Mouse (Mus musculus) lung, embryonic 15.5 days (tissue): ENCODE results near the gene Pakap. TPM values are rescaled to one million over a fixed set of nuclear protein-coding genes. Genes with fewer than 3 reads are reported as not detected.

Experiments
- ATAC-seq: fragments of 200-750 bp; cut with Nextera tagmentation; 2 replicates; pipeline ENCODE4 v1.8.0; 2017; ENCODE audit warnings: moderate number of reproducible peaks, borderline replicate concordance; ENCODE audit not compliant: low FRiP score, low TSS enrichment; ENCODE audit errors: extremely low read depth
- H3K27ac ChIP-seq: fragments of 300-500 bp; sonication (generic); 2 replicates; pipeline ENCODE4 v1.5.1; 2015; ENCODE audit warnings: moderate library complexity, mild to moderate bottlenecking, inconsistent platforms
- H3K27me3 ChIP-seq: fragments of 300-500 bp; sonication (generic); 2 replicates; pipeline ENCODE4 v1.6.1; 2015; ENCODE audit warnings: inconsistent platforms
- H3K36me3 ChIP-seq: fragments of 300-500 bp; sonication (generic); 2 replicates; pipeline ENCODE4 v1.6.1; 2015; ENCODE audit warnings: inconsistent platforms
- H3K4me1 ChIP-seq: fragments of 300-500 bp; sonication (generic); 2 replicates; pipeline ENCODE4 v1.6.1; 2015; ENCODE audit warnings: inconsistent platforms
- H3K4me2 ChIP-seq: fragments of 300-500 bp; sonication (generic); 2 replicates; pipeline ENCODE4 v1.6.1; 2015; ENCODE audit warnings: inconsistent platforms, mild to moderate bottlenecking, moderate library complexity
- H3K4me3 ChIP-seq: fragments of 300-500 bp; sonication (generic); 2 replicates; pipeline ENCODE4 v1.5.1; 2015; ENCODE audit warnings: mild to moderate bottlenecking, inconsistent platforms
- H3K9ac ChIP-seq: fragments of 300-500 bp; sonication (generic); 2 replicates; pipeline ENCODE4 v1.6.1; 2015; ENCODE audit warnings: inconsistent platforms
- H3K9me3 ChIP-seq: fragments of 300-500 bp; sonication (generic); 2 replicates; pipeline ENCODE4 v1.6.1; 2016; ENCODE audit warnings: inconsistent platforms
- WGBS: fragments of 180-500 bp; shearing (Covaris S2); methylation state at CpG from one replicate; pipeline ENCODE4 v1.1.7; 2015; 5-methylcytosine and 5-hydroxymethylcytosine counted together
- polyA plus RNA-seq: library from polyadenylated mRNA; unstranded; fragments of >200 nt; fragmentation: Nextera tagmentation; extraction: Ambion mirVana; gene quantifications from 2 replicates; pipeline ENCODE4 v1.2.1, GENCODE M21; 2015

The Pakap gene
- polyA plus RNA-seq, 1 experiment from 2014 or later, result 47.7 TPM

GRCm38 (mm10) chr4:57681511-57681910, 113.5 kb downstream of the Pakap start:
- H3K27me3 ChIP-seq, result no peaks in the 10 kb centered on the region
- no peak for ATAC-seq
- H3K4me2 ChIP-seq, result no peak overlapping the region
- 62% methylated on average over 12 of the region's 12 CpGs for WGBS
- no peaks in the 10 kb centered on the region for H3K9me3 ChIP-seq
- H3K27ac ChIP-seq, result no peak overlapping the region
- H3K4me1 ChIP-seq, result peaks cover 6% of the 10 kb centered on the region; the same call in 1 of the 2 replicates
- no peaks in the 10 kb centered on the region for H3K36me3 ChIP-seq
- H3K4me3 ChIP-seq, result no peak overlapping the region
- no peak overlapping the region for H3K9ac ChIP-seq

- WGBS, result 86% methylated on average over 2 of the region's 2 CpGs
- no peak for ATAC-seq
- Histone ChIP-seq H3K4me1 (peaks cover 6% of the 10 kb centered on the region; the same call in 1 of the 2 replicates), H3K27me3 (no peaks in the 10 kb centered on the region), H3K4me3 (no peak overlapping the region), H3K36me3 (no peaks in the 10 kb centered on the region), H3K9me3 (no peaks in the 10 kb centered on the region), H3K4me2 (no peak overlapping the region), H3K27ac (no peak overlapping the region), H3K9ac (no peak overlapping the region)
Measured at GRCm38 (mm10) chr4:57682341-57682740, 114.4 kb downstream of the Pakap start.

- no peak for ATAC-seq
- peaks cover 6% of the 10 kb centered on the region; the same call in 1 of the 2 replicates for H3K4me1 ChIP-seq
- H3K36me3 ChIP-seq, result no peaks in the 10 kb centered on the region
- H3K4me2 ChIP-seq, result no peak overlapping the region
- H3K4me3 ChIP-seq, result no peak overlapping the region
- no peak overlapping the region for H3K27ac ChIP-seq
- no peaks in the 10 kb centered on the region for H3K9me3 ChIP-seq
- 84% methylated on average over 11 of the region's 11 CpGs for WGBS
- H3K27me3 ChIP-seq, result no peaks in the 10 kb centered on the region
- no peak overlapping the region for H3K9ac ChIP-seq
Measured at GRCm38 (mm10) chr4:57682944-57683343, 115.0 kb downstream of the Pakap start.

- no peak for ATAC-seq
- Histone ChIP-seq H3K4me1 (peaks cover 6% of the 10 kb centered on the region; the same call in 1 of the 2 replicates), H3K27ac (no peak overlapping the region), H3K9ac (no peak overlapping the region), H3K9me3 (no peaks in the 10 kb centered on the region), H3K36me3 (peaks cover 9% of the 10 kb centered on the region; the same call in 1 of the 2 replicates), H3K27me3 (no peaks in the 10 kb centered on the region), H3K4me2 (no peak overlapping the region), H3K4me3 (no peak overlapping the region)
- 61% methylated on average over 12 of the region's 12 CpGs for WGBS
Measured at GRCm38 (mm10) chr4:57684676-57685215, 116.8 kb downstream of the Pakap start.

- no peak overlapping the region for H3K4me2 ChIP-seq
- H3K27ac ChIP-seq, result no peak overlapping the region
- no peaks in the 10 kb centered on the region for H3K9me3 ChIP-seq
- H3K9ac ChIP-seq, result no peak overlapping the region
- WGBS, result 53% methylated on average over 3 of the region's 3 CpGs
- no peak overlapping the region for H3K4me3 ChIP-seq
- H3K27me3 ChIP-seq, result no peaks in the 10 kb centered on the region
- 0 out of 2 replicates have a peak, but pooled peaks cover 2% of the 10 kb centered on the region for H3K4me1 ChIP-seq
- no peak for ATAC-seq
- peaks cover 13% of the 10 kb centered on the region; the same call in 1 of the 2 replicates for H3K36me3 ChIP-seq
Measured at GRCm38 (mm10) chr4:57686736-57687135, 118.8 kb downstream of the Pakap start.

GRCm38 (mm10) chr4:57687583-57687982, 119.6 kb downstream of the Pakap start:
- Histone ChIP-seq H3K27me3 (no peaks in the 10 kb centered on the region), H3K9ac (no peak overlapping the region), H3K4me3 (no peak overlapping the region), H3K4me2 (no peak overlapping the region), H3K4me1 (0 out of 2 replicates have a peak, but pooled peaks cover 2% of the 10 kb centered on the region), H3K9me3 (no peaks in the 10 kb centered on the region), H3K36me3 (peaks cover 13% of the 10 kb centered on the region; the same call in 1 of the 2 replicates), H3K27ac (no peak overlapping the region)
- 72% methylated on average over 3 of the region's 3 CpGs for WGBS
- no peak for ATAC-seq

GRCm38 (mm10) chr4:57688131-57688530, 120.2 kb downstream of the Pakap start:
- no peak overlapping the region for H3K4me3 ChIP-seq
- H3K36me3 ChIP-seq, result peaks cover 13% of the 10 kb centered on the region; the same call in 1 of the 2 replicates
- H3K4me2 ChIP-seq, result no peak overlapping the region
- no peak overlapping the region for H3K27ac ChIP-seq
- no peaks in the 10 kb centered on the region for H3K27me3 ChIP-seq
- no peaks in the 10 kb centered on the region for H3K9me3 ChIP-seq
- no peak for ATAC-seq
- no peaks in the 10 kb centered on the region for H3K4me1 ChIP-seq
- no peak overlapping the region for H3K9ac ChIP-seq
- WGBS, result 69% methylated on average over 9 of the region's 9 CpGs

GRCm38 (mm10) chr4:57690001-57690400, 122.0 kb downstream of the Pakap start:
- Histone ChIP-seq H3K9ac (no peak overlapping the region), H3K9me3 (no peaks in the 10 kb centered on the region), H3K4me2 (no peak overlapping the region), H3K4me1 (no peaks in the 10 kb centered on the region), H3K27me3 (no peaks in the 10 kb centered on the region), H3K27ac (no peak overlapping the region), H3K36me3 (peaks cover 13% of the 10 kb centered on the region; the same call in 1 of the 2 replicates), H3K4me3 (no peak overlapping the region)
- no peak for ATAC-seq
- 67% methylated on average over 6 of the region's 6 CpGs for WGBS

- Histone ChIP-seq H3K9me3 (no peaks in the 10 kb centered on the region), H3K36me3 (peaks cover 18% of the 10 kb centered on the region; the same call in 1 of the 2 replicates), H3K4me2 (no peak overlapping the region), H3K4me1 (no peaks in the 10 kb centered on the region), H3K9ac (no peak overlapping the region), H3K27me3 (no peaks in the 10 kb centered on the region), H3K27ac (no peak overlapping the region), H3K4me3 (no peak overlapping the region)
- ATAC-seq, result no peak
- 58% methylated on average over 1 of the region's 1 CpGs for WGBS
Measured at GRCm38 (mm10) chr4:57690805-57691204, 122.8 kb downstream of the Pakap start.

GRCm38 (mm10) chr4:57694356-57695136, 126.6 kb downstream of the Pakap start:
- H3K9me3 ChIP-seq, result no peaks in the 10 kb centered on the region
- WGBS, result 77% methylated on average over 5 of the region's 5 CpGs

GRCm38 (mm10) chr4:57696955-57697354, 129.0 kb downstream of the Pakap start:
- Histone ChIP-seq H3K4me1 (no peaks in the 10 kb centered on the region), H3K27me3 (no peaks in the 10 kb centered on the region), H3K4me3 (no peak overlapping the region), H3K9me3 (no peaks in the 10 kb centered on the region), H3K36me3 (0 out of 2 replicates have a peak, but pooled peaks cover 6% of the 10 kb centered on the region), H3K9ac (no peak overlapping the region), H3K27ac (no peak overlapping the region), H3K4me2 (no peak overlapping the region)
- ATAC-seq, result no peak
- WGBS, result 93% methylated on average over 11 of the region's 11 CpGs

More at GRCm38 (mm10) chr4:57694356-57695136, 126.6 kb downstream of the Pakap start:
- H3K27ac ChIP-seq, result no peak overlapping the region
- H3K4me2 ChIP-seq, result no peak overlapping the region
- H3K27me3 ChIP-seq, result no peaks in the 10 kb centered on the region
- H3K4me1 ChIP-seq, result no peaks in the 10 kb centered on the region
- no peak overlapping the region for H3K4me3 ChIP-seq
- no peak overlapping the region for H3K9ac ChIP-seq
- peaks cover 12% of the 10 kb centered on the region; the same call in 1 of the 2 replicates for H3K36me3 ChIP-seq
- ATAC-seq, result no peak
